Mouse (Mus musculus) embryonic facial prominence, embryonic 13.5 days (tissue): ENCODE data around the gene Pcgf6. TPM values are rescaled to one million over a fixed set of nuclear protein-coding genes. Genes with fewer than 3 reads are reported as not detected.

Experiments
- ATAC-seq: fragments of 200-750 bp; cut with Nextera tagmentation; 2 replicates; pipeline ENCODE4 v1.8.0; 2017; ENCODE audit warnings: low read depth; ENCODE audit not compliant: insufficient number of reproducible peaks, insufficient read depth, low FRiP score, low TSS enrichment
- H3K27ac ChIP-seq: fragments of 300-500 bp; sonication (generic); 2 replicates; pipeline ENCODE4 v1.5.1; 2015; ENCODE audit warnings: moderate library complexity, mild to moderate bottlenecking, inconsistent platforms
- H3K27me3 ChIP-seq: fragments of 300-500 bp; sonication (generic); 2 replicates; pipeline ENCODE4 v1.6.1; 2015; ENCODE audit warnings: mild to moderate bottlenecking, inconsistent platforms
- H3K36me3 ChIP-seq: fragments of 300-500 bp; sonication (generic); 2 replicates; pipeline ENCODE4 v1.6.1; 2015; ENCODE audit warnings: mild to moderate bottlenecking, inconsistent platforms
- H3K4me1 ChIP-seq: fragments of 300-500 bp; sonication (generic); 2 replicates; pipeline ENCODE4 v1.6.1; 2015; ENCODE audit warnings: inconsistent platforms
- H3K4me2 ChIP-seq: fragments of 300-500 bp; sonication (generic); 2 replicates; pipeline ENCODE4 v1.6.1; 2015; ENCODE audit warnings: moderate library complexity, mild to moderate bottlenecking, inconsistent platforms
- H3K4me3 ChIP-seq: fragments of 300-500 bp; sonication (generic); 2 replicates; pipeline ENCODE4 v1.5.1; 2015; ENCODE audit warnings: mild to moderate bottlenecking, inconsistent platforms
- H3K9ac ChIP-seq: fragments of 300-500 bp; sonication (generic); 2 replicates; pipeline ENCODE4 v1.6.1; 2015; ENCODE audit warnings: mild to moderate bottlenecking, inconsistent platforms
- H3K9me3 ChIP-seq: fragments of 300-500 bp; sonication (generic); 2 replicates; pipeline ENCODE4 v1.6.1; 2016; ENCODE audit warnings: inconsistent platforms
- WGBS: fragments of 180-500 bp; shearing (Covaris S2); methylation state at CpG from one replicate; pipeline ENCODE4 v1.1.7; 2015; ENCODE audit warnings: mixed read lengths; 5-methylcytosine and 5-hydroxymethylcytosine counted together
- polyA plus RNA-seq: library from polyadenylated mRNA; unstranded; fragments of >200 nt; fragmentation: Nextera tagmentation; extraction: Ambion mirVana; gene quantifications from 2 replicates; pipeline ENCODE4 v1.2.1, GENCODE M21; 2015

Gene Pcgf6
- polyA plus RNA-seq = 24.3 and 24.4 TPM in 2 replicates

- H3K9ac ChIP-seq = peak within 1 kb of the TSS; percentile 84
- H3K4me1 ChIP-seq = peaks cover 17% of the 10 kb centered on the region
- H3K27ac ChIP-seq = peak within 1 kb of the TSS; percentile 93
- H3K4me3 ChIP-seq = peak within 1 kb of the TSS; percentile 70
- peaks cover 24% of the 10 kb centered on the region for H3K36me3 ChIP-seq
- WGBS = under 1% methylated on average over 75 of the region's 75 CpGs
- peak within 1 kb of the TSS; percentile 81 for H3K4me2 ChIP-seq
- no peaks in the 10 kb centered on the region for H3K27me3 ChIP-seq
- peak; percentile 85 for ATAC-seq
- H3K9me3 ChIP-seq = no peaks in the 10 kb centered on the region
Observed at GRCm38 (mm10) chr19:47050271-47051032, at the start of gene Pcgf6. TSS of gene Pcgf6 (minus strand) at chr19:47050906.

GRCm38 (mm10) chr19:47090550-47091156, 39.9 kb upstream of the Pcgf6 start, which contains the start of the genes Usmg5 and Pdcd11:
TSS of gene Usmg5 (minus strand) at chr19:47090647.
TSS of gene Pdcd11 (plus strand) at chr19:47090768.
- peak within 1 kb of the TSS; percentile 89 for H3K4me2 ChIP-seq
- H3K4me1 ChIP-seq = peaks cover 20% of the 10 kb centered on the region
- H3K36me3 ChIP-seq = peaks cover 35% of the 10 kb centered on the region
- peak within 1 kb of the TSS; percentile 99 for H3K9ac ChIP-seq
- H3K9me3 ChIP-seq = no peaks in the 10 kb centered on the region
- H3K27me3 ChIP-seq = no peaks in the 10 kb centered on the region
- under 1% methylated on average over 56 of the region's 56 CpGs for WGBS
- H3K4me3 ChIP-seq = peak within 1 kb of the TSS; percentile 97
- H3K27ac ChIP-seq = peak within 1 kb of the TSS; percentile 86
- ATAC-seq = peak; percentile 98

- WGBS = 1% methylated on average over 36 of the region's 36 CpGs
- Histone ChIP-seq H3K9me3 (no peaks in the 10 kb centered on the region), H3K27me3 (no peaks in the 10 kb centered on the region), H3K36me3 (peaks cover 35% of the 10 kb centered on the region), H3K4me1 (peaks cover 20% of the 10 kb centered on the region), H3K9ac (peak overlapping the region; percentile 99), H3K4me3 (peak overlapping the region; percentile 97), H3K27ac (peak overlapping the region; percentile 86), H3K4me2 (peak overlapping the region; percentile 89)
- peak; percentile 70; the same call in 1 of the 2 replicates for ATAC-seq
Observed at GRCm38 (mm10) chr19:47089718-47090525, 39.2 kb upstream of the Pcgf6 start.

- WGBS = 85% methylated on average over 3 of the region's 3 CpGs
- no peak for ATAC-seq
- Histone ChIP-seq H3K9ac (no peak overlapping the region), H3K4me3 (no peak overlapping the region), H3K27me3 (no peaks in the 10 kb centered on the region), H3K36me3 (peaks cover 38% of the 10 kb centered on the region), H3K9me3 (no peaks in the 10 kb centered on the region), H3K4me2 (peak overlapping the region; percentile 89; the same call in 1 of the 2 replicates), H3K27ac (no peak overlapping the region), H3K4me1 (peaks cover 20% of the 10 kb centered on the region)
Observed at GRCm38 (mm10) chr19:47088226-47088625, 37.5 kb upstream of the Pcgf6 start.

- H3K27ac ChIP-seq = peak overlapping the region; percentile 90
Observed at GRCm38 (mm10) chr19:47067924-47068611, 17.4 kb upstream of the Pcgf6 start.

GRCm38 (mm10) chr19:47067096-47067882, 16.6 kb upstream of the Pcgf6 start, which contains the start of gene Taf5:
TSS of gene Taf5 (plus strand) at chr19:47067746.
- H3K27ac ChIP-seq = peak within 1 kb of the TSS; percentile 90
- 10% methylated on average over 49 of the region's 49 CpGs for WGBS
- H3K36me3 ChIP-seq = peaks cover 15% of the 10 kb centered on the region
- H3K9me3 ChIP-seq = no peaks in the 10 kb centered on the region
- H3K4me1 ChIP-seq = peaks cover 11% of the 10 kb centered on the region
- peak within 1 kb of the TSS; percentile 72 for H3K4me2 ChIP-seq
- peak; percentile 68; the same call in 1 of the 2 replicates for ATAC-seq
- H3K4me3 ChIP-seq = peak within 1 kb of the TSS; percentile 99
- peak within 1 kb of the TSS; percentile 94 for H3K9ac ChIP-seq
- H3K27me3 ChIP-seq = no peaks in the 10 kb centered on the region

More at GRCm38 (mm10) chr19:47067924-47068611, 17.4 kb upstream of the Pcgf6 start:
- no peaks in the 10 kb centered on the region for H3K27me3 ChIP-seq
- H3K4me1 ChIP-seq = peaks cover 11% of the 10 kb centered on the region
- peak; percentile 84 for ATAC-seq
- H3K9ac ChIP-seq = peak overlapping the region; percentile 94
- peak overlapping the region; percentile 99 for H3K4me3 ChIP-seq
- peak overlapping the region; percentile 72 for H3K4me2 ChIP-seq
- WGBS = under 1% methylated on average over 72 of the region's 72 CpGs
- peaks cover 23% of the 10 kb centered on the region for H3K36me3 ChIP-seq
- no peaks in the 10 kb centered on the region for H3K9me3 ChIP-seq

GRCm38 (mm10) chr19:47065860-47066259, 15.2 kb upstream of the Pcgf6 start:
- H3K4me3 ChIP-seq = no peak overlapping the region
- H3K4me1 ChIP-seq = peaks cover 11% of the 10 kb centered on the region
- no peaks in the 10 kb centered on the region for H3K27me3 ChIP-seq
- H3K9me3 ChIP-seq = no peaks in the 10 kb centered on the region
- H3K36me3 ChIP-seq = peaks cover under 1% of the 10 kb centered on the region; the same call in 1 of the 2 replicates
- no peak overlapping the region for H3K4me2 ChIP-seq
- no peak for ATAC-seq
- no peak overlapping the region for H3K9ac ChIP-seq
- H3K27ac ChIP-seq = no peak overlapping the region
- WGBS = 94% methylated on average over 3 of the region's 3 CpGs

GRCm38 (mm10) chr19:47057684-47058083, 7.0 kb upstream of the Pcgf6 start:
- Histone ChIP-seq H3K36me3 (no peaks in the 10 kb centered on the region), H3K4me2 (no peak overlapping the region), H3K9me3 (no peaks in the 10 kb centered on the region), H3K27ac (no peak overlapping the region), H3K4me1 (no peaks in the 10 kb centered on the region), H3K9ac (no peak overlapping the region), H3K4me3 (no peak overlapping the region), H3K27me3 (no peaks in the 10 kb centered on the region)
- 71% methylated on average over 1 of the region's 1 CpGs for WGBS
- ATAC-seq = no peak

- no peak overlapping the region for H3K27ac ChIP-seq
- no peak overlapping the region for H3K4me2 ChIP-seq
- H3K4me3 ChIP-seq = no peak overlapping the region
- ATAC-seq = no peak
- H3K36me3 ChIP-seq = no peaks in the 10 kb centered on the region
- H3K9me3 ChIP-seq = no peaks in the 10 kb centered on the region
- 83% methylated on average over 4 of the region's 4 CpGs for WGBS
- no peak overlapping the region for H3K9ac ChIP-seq
- peaks cover 17% of the 10 kb centered on the region for H3K4me1 ChIP-seq
- H3K27me3 ChIP-seq = no peaks in the 10 kb centered on the region
Observed at GRCm38 (mm10) chr19:47053471-47053870, 2.8 kb upstream of the Pcgf6 start.

- 78% methylated on average over 4 of the region's 4 CpGs for WGBS
- H3K4me3 ChIP-seq = no peak overlapping the region
- H3K27ac ChIP-seq = no peak overlapping the region
- no peaks in the 10 kb centered on the region for H3K9me3 ChIP-seq
- H3K4me2 ChIP-seq = no peak overlapping the region
- H3K9ac ChIP-seq = no peak overlapping the region
- no peak for ATAC-seq
- H3K36me3 ChIP-seq = no peaks in the 10 kb centered on the region
- H3K4me1 ChIP-seq = peaks cover 17% of the 10 kb centered on the region
- H3K27me3 ChIP-seq = no peaks in the 10 kb centered on the region
Observed at GRCm38 (mm10) chr19:47052927-47053326, 2.2 kb upstream of the Pcgf6 start.
